ENCODE assay signal across 8 mouse cellular contexts in genomic region chr6:94717705-94718489, GRCm38 (mm10). TPM values are rescaled to one million over a fixed set of nuclear protein-coding genes. Genes with fewer than 3 reads are reported as not detected.
A peak's percentile ranks its signal among the peaks of the same experiment; 100 is the strongest.
DNase-seq lines count a peak whose midpoint lies in the region; ATAC-seq and TF ChIP-seq lines count a peak whose summit lies in the region.

No protein-coding gene starts in this region.

- no peaks in the 10 kb centered on the region for H3K27me3 ChIP-seq in hindbrain, embryonic 12.5 days
- no peaks in the 10 kb centered on the region for H3K27me3 ChIP-seq in lung, postnatal 0 days (replicated peaks; ENCODE audit: insufficient read depth, low read length)

- no peak for TF ChIP-seq POLR2A in embryonic fibroblast, embryonic 13.5 days (IDR thresholded peaks at IDR 0.05; ENCODE audit: low read depth, low read length)

- DNase-seq in layer of hippocampus, adult 18-20 months (ENCODE audit: low spot score in 2 of 2): peak; percentile 5 to 26
- DNase-seq in layer of hippocampus, adult 9-10 months (ENCODE audit: low spot score): no peak
- peak; percentile 33 for DNase-seq in lung, postnatal 0 days (ENCODE audit: low spot score)
- DNase-seq in natural killer cell, adult 2 months (ENCODE audit: low spot score in 2 of 2): no peak
- DNase-seq in frontal cortex, postnatal 14 days (ENCODE audit: low spot score in 2 of 2): no peak
- DNase-seq in thymus, postnatal 0 days (ENCODE audit: low spot score): no peak

- TF ChIP-seq EP300 in lung, postnatal 0 days (IDR thresholded peaks at IDR 0.05): no peak

- H3K4me2 ChIP-seq in hindbrain, embryonic 12.5 days (replicated peaks): no peak overlapping the region
- no peak overlapping the region for H3K4me2 ChIP-seq in lung, postnatal 0 days (replicated peaks; ENCODE audit: low read depth, low read length)

- WGBS in hindbrain, embryonic 12.5 days: 66% methylated on average over 7 of the region's 7 CpGs
- 47% methylated on average over 7 of the region's 7 CpGs for WGBS in lung, postnatal 0 days

- H3K27ac ChIP-seq in embryonic fibroblast, embryonic 13.5 days (ENCODE audit: insufficient read depth, low read length): peak overlapping the region; percentile 80
- H3K27ac ChIP-seq in hindbrain, embryonic 12.5 days: no peak overlapping the region
- no peak overlapping the region for H3K27ac ChIP-seq in lung, postnatal 0 days (ENCODE audit: low read length)

- H3K4me3 ChIP-seq in embryonic fibroblast, embryonic 13.5 days (ENCODE audit: insufficient read depth, low read length): no peak overlapping the region
- H3K4me3 ChIP-seq in hindbrain, embryonic 12.5 days: no peak overlapping the region
- H3K4me3 ChIP-seq in lung, postnatal 0 days (ENCODE audit: low read depth, low read length): no peak overlapping the region

- H3K4me1 ChIP-seq in embryonic fibroblast, embryonic 13.5 days (ENCODE audit: control insufficient read depth, insufficient read depth, low read length): no peaks in the 10 kb centered on the region
- no peaks in the 10 kb centered on the region for H3K4me1 ChIP-seq in hindbrain, embryonic 12.5 days
- H3K4me1 ChIP-seq in lung, postnatal 0 days (ENCODE audit: insufficient read depth, low read depth, low read length): no peaks in the 10 kb centered on the region

- no peaks in the 10 kb centered on the region for H3K9me3 ChIP-seq in hindbrain, embryonic 12.5 days (replicated peaks)
- no peaks in the 10 kb centered on the region for H3K9me3 ChIP-seq in lung, postnatal 0 days (ENCODE audit: low read length)

- H3K36me3 ChIP-seq in hindbrain, embryonic 12.5 days: no peaks in the 10 kb centered on the region
- no peaks in the 10 kb centered on the region for H3K36me3 ChIP-seq in lung, postnatal 0 days (ENCODE audit: insufficient read depth, low read length)

- TF ChIP-seq CTCF in embryonic fibroblast, embryonic 13.5 days (IDR thresholded peaks at IDR 0.05; ENCODE audit: borderline replicate concordance, insufficient read depth, low read length): no peak
- TF ChIP-seq CTCF in lung, postnatal 0 days (IDR thresholded peaks at IDR 0.05): no peak

- 0 out of 2 replicates have a peak, but pooled peaks have one; percentile 8 for ATAC-seq in hindbrain, embryonic 12.5 days (ENCODE audit: low FRiP score)
- ATAC-seq in lung, postnatal 0 days: peak; percentile 55; the same call in 1 of the 2 replicates

- H3K9ac ChIP-seq in hindbrain, embryonic 12.5 days: no peak overlapping the region
- H3K9ac ChIP-seq in lung, postnatal 0 days (replicated peaks; ENCODE audit: low read depth): no peak overlapping the region

RNA-seq across cellular contexts. Expression of gene Lrig1, which starts 17.9 kb away (rescaled TPM):
- 10 to 100 TPM; 24.5 to 25.3 TPM for total RNA-seq in layer of hippocampus, adult 18-20 months (2021)
- 34.6 and 44.5 TPM in 2 replicates for polyA plus RNA-seq in embryonic fibroblast, embryonic 13.5 days (2011; ENCODE audit: insufficient read length, low read depth, missing spikeins)
- polyA plus RNA-seq in hindbrain, embryonic 12.5 days (2016; fragmentation: Nextera tagmentation; extraction: Ambion mirVana): 23.9 and 24.3 TPM in 2 replicates
- polyA plus RNA-seq in lung, postnatal 0 days (2015; fragmentation: Nextera tagmentation; extraction: Ambion mirVana): 8.1 and 9.2 TPM in 2 replicates
- polyA plus RNA-seq in thymus, postnatal 0 days (2015; fragmentation: Nextera tagmentation; extraction: Ambion mirVana): 6.6 and 6.8 TPM in 2 replicates

Comparison
In these comparisons a context has a peak if more than half of its experiments do, and no peak if none do; other contexts are left out.
1. DNase-seq: peak in layer of hippocampus, adult 18-20 months (2 of 2) and lung, postnatal 0 days (single experiment); none in layer of hippocampus, adult 9-10 months (single experiment), natural killer cell, adult 2 months (0 of 2), frontal cortex, postnatal 14 days (0 of 2) and thymus, postnatal 0 days (single experiment).